Mouse (Mus musculus): ENCODE data around the gene Ascl3. TPM values are rescaled to one million over a fixed set of nuclear protein-coding genes. Genes with fewer than 3 reads are reported as not detected.

The Ascl3 gene
- polyA plus RNA-seq, 1 experiment from 2014 or later: not detected

DNA sequence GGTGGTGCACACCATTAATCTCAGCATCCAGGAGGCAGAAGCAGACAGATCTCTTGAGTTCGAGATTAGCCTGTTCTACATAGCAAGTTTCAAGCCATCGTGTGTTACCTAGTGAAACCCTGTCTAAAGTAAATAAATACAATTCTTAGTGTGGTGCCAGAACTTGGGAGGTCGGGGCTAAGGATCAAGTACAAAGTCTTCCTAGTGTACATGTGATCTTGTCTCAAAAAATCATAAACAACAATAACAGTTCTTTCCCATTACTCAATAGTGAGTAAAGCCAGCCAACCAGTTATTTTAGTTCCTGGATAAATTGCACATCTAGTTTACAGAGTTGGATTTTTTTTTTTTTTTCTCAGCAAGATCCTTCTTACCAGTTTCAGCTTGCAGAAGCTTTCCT, 27.1 kb downstream of the Ascl3 start:
- Histone ChIP-seq H3K36me3 (ENCODE audit: control insufficient read depth, insufficient read depth, low read length) (0 out of 2 replicates have a peak, but pooled peaks cover 2% of the 10 kb centered on the region), H3K9me3 (ENCODE audit: control insufficient read depth, low read length) (no peaks in the 10 kb centered on the region), H3K4me1 (ENCODE audit: control insufficient read depth, insufficient read depth, low read length) (peaks cover 3% of the 10 kb centered on the region; the same call in 1 of the 2 replicates), H3K27me3 (replicated peaks; ENCODE audit: control insufficient read depth, insufficient read depth, low read length) (no peaks in the 10 kb centered on the region), H3K27ac (replicated peaks; ENCODE audit: low read depth, low read length) (peak overlapping the region; percentile 74; the same call in 1 of the 2 replicates), H3K4me3 (ENCODE audit: low read depth, low read length) (peak overlapping the region; percentile 67), H3K9ac (ENCODE audit: low read depth, low read length) (no peak overlapping the region), H3K4me2 (ENCODE audit: low read depth, low read length) (peak overlapping the region; percentile 55)
- DNase-seq (ENCODE audit: low spot score) (no peak), ATAC-seq (ENCODE audit: low read depth) (no peak)
- 64% methylated on average over 3 of the region's 3 CpGs for WGBS

DNA sequence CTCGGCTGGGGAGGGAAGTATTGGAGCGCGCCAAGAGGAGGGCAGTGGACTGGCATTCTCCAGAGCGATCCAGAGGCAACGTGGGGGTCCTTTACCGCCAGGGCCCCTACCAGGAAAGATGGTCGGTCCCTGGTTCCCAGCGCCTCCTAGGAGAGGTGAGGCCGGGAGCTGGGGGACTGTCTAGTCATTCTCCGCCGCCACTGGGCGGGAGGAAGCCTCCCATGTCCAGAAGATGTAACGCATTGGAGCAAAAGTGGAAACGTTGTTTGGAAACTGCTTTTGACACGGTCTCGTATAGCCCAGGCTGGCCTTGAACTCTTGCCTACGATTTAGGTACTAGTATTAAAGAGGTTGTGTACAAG, 27.5 kb downstream of the Ascl3 start:
- Histone ChIP-seq H3K4me1 (ENCODE audit: control insufficient read depth, insufficient read depth, low read length) (peaks cover 2% of the 10 kb centered on the region; the same call in 1 of the 2 replicates), H3K9ac (ENCODE audit: low read depth, low read length) (peak overlapping the region; percentile 76), H3K36me3 (ENCODE audit: control insufficient read depth, insufficient read depth, low read length) (no peaks in the 10 kb centered on the region), H3K4me2 (ENCODE audit: low read depth, low read length) (peak overlapping the region; percentile 55), H3K9me3 (ENCODE audit: control insufficient read depth, low read length) (no peaks in the 10 kb centered on the region), H3K4me3 (ENCODE audit: low read depth, low read length) (peak overlapping the region; percentile 67), H3K27ac (replicated peaks; ENCODE audit: low read depth, low read length) (peak overlapping the region; percentile 74; the same call in 1 of the 2 replicates), H3K27me3 (replicated peaks; ENCODE audit: control insufficient read depth, insufficient read depth, low read length) (no peaks in the 10 kb centered on the region)
- ATAC-seq (ENCODE audit: low read depth) (no peak), DNase-seq (ENCODE audit: low spot score) (no peak)
- WGBS: 1% methylated on average over 13 of the region's 17 CpGs

DNA sequence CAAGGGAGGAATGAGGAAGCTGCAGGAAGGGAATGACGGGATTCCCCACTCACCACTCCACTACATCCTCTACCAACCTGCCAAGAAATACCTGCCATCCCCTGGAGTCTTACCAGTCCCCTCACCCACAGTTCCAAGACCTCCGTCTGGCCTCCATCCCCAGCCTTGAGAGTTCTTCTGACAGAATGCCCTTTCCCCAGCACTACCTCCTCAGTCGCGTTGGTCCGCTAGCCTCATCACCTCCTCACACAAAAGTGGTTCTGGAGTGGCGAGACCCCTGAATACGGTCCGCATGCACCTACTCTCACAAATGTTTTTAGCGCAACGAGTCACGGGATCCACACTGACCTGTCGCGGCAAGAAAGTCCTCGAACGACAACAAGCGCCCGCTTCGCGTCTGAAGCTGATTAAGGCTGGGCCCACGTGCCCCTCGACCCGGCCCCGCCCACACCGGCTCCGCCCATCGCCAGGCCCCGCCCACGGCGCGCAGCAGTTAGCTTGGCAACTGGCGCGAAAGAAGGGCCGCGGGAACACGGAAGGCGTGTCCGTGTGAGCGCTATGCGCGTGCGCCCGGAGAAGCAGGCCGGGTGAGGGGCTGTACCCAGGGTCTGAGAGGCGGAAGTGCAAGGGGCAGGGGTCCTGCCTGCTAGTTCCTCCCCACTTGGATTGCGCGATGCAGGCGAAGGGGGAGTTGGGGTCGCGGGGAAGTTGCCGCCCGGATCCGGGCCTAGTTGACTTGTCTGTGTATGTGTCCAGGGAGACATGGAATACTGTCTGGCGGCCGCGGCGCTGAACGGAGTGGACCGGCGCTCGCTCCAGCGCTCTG, 28.1 kb downstream of the Ascl3 start, which contains the start of the genes St5 and Akip1:
Gene St5, minus strand, starts transcription at position 416 of the 826 bp plus-strand sequence.
Gene Akip1, plus strand, starts transcription at position 501 of the 826 bp plus-strand sequence.
- Histone ChIP-seq H3K4me3 (ENCODE audit: low read depth, low read length) (peak within 1 kb of the TSS; percentile 67), H3K27me3 (replicated peaks; ENCODE audit: control insufficient read depth, insufficient read depth, low read length) (no peaks in the 10 kb centered on the region), H3K36me3 (ENCODE audit: control insufficient read depth, insufficient read depth, low read length) (no peaks in the 10 kb centered on the region), H3K4me1 (ENCODE audit: control insufficient read depth, insufficient read depth, low read length) (no peaks in the 10 kb centered on the region; the same call in 1 of the 2 replicates), H3K9ac (ENCODE audit: low read depth, low read length) (peak within 1 kb of the TSS; percentile 76), H3K4me2 (ENCODE audit: low read depth, low read length) (peak within 1 kb of the TSS; percentile 55), H3K9me3 (ENCODE audit: control insufficient read depth, low read length) (no peaks in the 10 kb centered on the region), H3K27ac (replicated peaks; ENCODE audit: low read depth, low read length) (peak within 1 kb of the TSS; percentile 74; the same call in 1 of the 2 replicates)
- DNase-seq (ENCODE audit: low spot score) (peak; percentile 97), ATAC-seq (ENCODE audit: low read depth) (peak; percentile 97)
- under 1% methylated on average over 51 of the region's 61 CpGs for WGBS

DNA sequence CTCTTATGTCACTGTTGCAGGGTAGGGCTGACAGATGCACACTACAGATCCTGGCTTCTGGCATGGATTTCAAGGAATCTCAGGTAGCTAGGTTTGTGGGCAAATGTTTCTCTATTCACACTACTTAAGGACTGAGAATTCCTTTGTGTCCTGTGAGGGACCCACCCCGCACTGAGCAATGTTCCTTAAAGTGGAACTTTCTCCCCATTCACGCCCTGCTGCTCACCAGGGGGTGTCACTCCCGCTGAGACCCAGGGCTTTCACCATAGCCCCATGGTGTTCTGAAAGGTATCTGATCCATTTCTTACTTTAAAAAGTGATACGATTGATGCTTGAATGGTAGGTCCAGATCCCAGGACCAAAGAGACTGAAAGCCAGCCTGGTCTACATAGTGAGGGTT, 28.8 kb downstream of the Ascl3 start:
- Histone ChIP-seq H3K27ac (replicated peaks; ENCODE audit: low read depth, low read length) (no peak overlapping the region), H3K4me3 (ENCODE audit: low read depth, low read length) (peak overlapping the region; percentile 67), H3K36me3 (ENCODE audit: control insufficient read depth, insufficient read depth, low read length) (no peaks in the 10 kb centered on the region), H3K27me3 (replicated peaks; ENCODE audit: control insufficient read depth, insufficient read depth, low read length) (no peaks in the 10 kb centered on the region), H3K9ac (ENCODE audit: low read depth, low read length) (peak overlapping the region; percentile 76; the same call in 1 of the 2 replicates), H3K4me2 (ENCODE audit: low read depth, low read length) (peak overlapping the region; percentile 55), H3K4me1 (ENCODE audit: control insufficient read depth, insufficient read depth, low read length) (no peaks in the 10 kb centered on the region; the same call in 1 of the 2 replicates), H3K9me3 (ENCODE audit: control insufficient read depth, low read length) (no peaks in the 10 kb centered on the region)
- WGBS: 39% methylated on average over 4 of the region's 4 CpGs
- ATAC-seq (ENCODE audit: low read depth) (no peak), DNase-seq (ENCODE audit: low spot score) (no peak)

DNA sequence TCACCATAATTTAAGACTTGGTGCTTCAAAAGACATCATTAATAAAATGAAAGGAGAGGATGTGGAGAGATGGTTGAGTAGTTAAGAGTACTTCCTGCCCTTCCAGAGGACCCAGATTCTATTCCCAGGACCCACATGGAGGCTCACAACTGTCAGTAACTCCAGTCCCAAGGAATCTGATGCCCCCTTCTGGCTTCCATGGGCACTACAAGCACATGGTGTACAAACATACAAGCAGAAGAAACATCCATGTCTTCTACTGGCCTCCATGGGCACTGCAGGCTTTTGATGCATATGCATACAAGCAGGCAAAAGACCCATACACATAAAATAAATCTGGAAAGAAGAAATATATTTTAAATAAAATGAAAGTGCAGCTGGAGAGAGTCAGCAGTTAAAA, 31.3 kb downstream of the Ascl3 start:
- H3K9ac ChIP-seq (ENCODE audit: low read depth, low read length): no peak overlapping the region
- no peak overlapping the region for H3K4me2 ChIP-seq (ENCODE audit: low read depth, low read length)
- H3K27me3 ChIP-seq (replicated peaks; ENCODE audit: control insufficient read depth, insufficient read depth, low read length): no peaks in the 10 kb centered on the region
- DNase-seq (ENCODE audit: low spot score) (no peak), ATAC-seq (ENCODE audit: low read depth) (no peak)
- no peak overlapping the region for H3K27ac ChIP-seq (replicated peaks; ENCODE audit: low read depth, low read length)
- no peaks in the 10 kb centered on the region for H3K4me1 ChIP-seq (ENCODE audit: control insufficient read depth, insufficient read depth, low read length)
- no peak overlapping the region for H3K4me3 ChIP-seq (ENCODE audit: low read depth, low read length)
- H3K9me3 ChIP-seq (ENCODE audit: control insufficient read depth, low read length): no peaks in the 10 kb centered on the region
- no peaks in the 10 kb centered on the region for H3K36me3 ChIP-seq (ENCODE audit: control insufficient read depth, insufficient read depth, low read length)

DNA sequence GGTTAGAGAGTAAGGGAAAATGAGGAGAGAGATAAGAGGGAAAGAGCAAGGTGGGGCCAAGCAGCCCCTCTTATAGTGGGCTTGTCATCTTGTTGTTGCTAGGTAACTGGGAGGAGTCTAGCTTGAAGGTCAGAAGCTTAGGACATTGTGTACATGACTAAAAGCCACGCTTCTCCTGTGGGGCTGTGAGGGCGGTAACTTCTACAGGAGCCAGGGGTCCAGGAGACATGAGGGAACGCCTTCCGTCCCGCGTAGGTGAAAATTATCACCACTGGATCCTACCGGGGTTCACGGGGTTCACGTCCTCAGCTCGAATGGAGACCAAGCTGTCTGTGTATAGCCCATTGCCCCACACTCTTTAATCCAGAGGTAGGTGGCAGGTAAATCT, 36.2 kb downstream of the Ascl3 start:
- Histone ChIP-seq H3K9ac (ENCODE audit: low read depth, low read length) (no peak overlapping the region), H3K36me3 (ENCODE audit: control insufficient read depth, insufficient read depth, low read length) (no peaks in the 10 kb centered on the region), H3K4me3 (ENCODE audit: low read depth, low read length) (no peak overlapping the region), H3K27ac (replicated peaks; ENCODE audit: low read depth, low read length) (no peak overlapping the region), H3K27me3 (replicated peaks; ENCODE audit: control insufficient read depth, insufficient read depth, low read length) (no peaks in the 10 kb centered on the region), H3K4me2 (ENCODE audit: low read depth, low read length) (no peak overlapping the region), H3K9me3 (ENCODE audit: control insufficient read depth, low read length) (no peaks in the 10 kb centered on the region), H3K4me1 (ENCODE audit: control insufficient read depth, insufficient read depth, low read length) (no peaks in the 10 kb centered on the region)
- ATAC-seq (ENCODE audit: low read depth) (no peak), DNase-seq (ENCODE audit: low spot score) (no peak)
- WGBS: 92% methylated on average over 10 of the region's 10 CpGs

DNA sequence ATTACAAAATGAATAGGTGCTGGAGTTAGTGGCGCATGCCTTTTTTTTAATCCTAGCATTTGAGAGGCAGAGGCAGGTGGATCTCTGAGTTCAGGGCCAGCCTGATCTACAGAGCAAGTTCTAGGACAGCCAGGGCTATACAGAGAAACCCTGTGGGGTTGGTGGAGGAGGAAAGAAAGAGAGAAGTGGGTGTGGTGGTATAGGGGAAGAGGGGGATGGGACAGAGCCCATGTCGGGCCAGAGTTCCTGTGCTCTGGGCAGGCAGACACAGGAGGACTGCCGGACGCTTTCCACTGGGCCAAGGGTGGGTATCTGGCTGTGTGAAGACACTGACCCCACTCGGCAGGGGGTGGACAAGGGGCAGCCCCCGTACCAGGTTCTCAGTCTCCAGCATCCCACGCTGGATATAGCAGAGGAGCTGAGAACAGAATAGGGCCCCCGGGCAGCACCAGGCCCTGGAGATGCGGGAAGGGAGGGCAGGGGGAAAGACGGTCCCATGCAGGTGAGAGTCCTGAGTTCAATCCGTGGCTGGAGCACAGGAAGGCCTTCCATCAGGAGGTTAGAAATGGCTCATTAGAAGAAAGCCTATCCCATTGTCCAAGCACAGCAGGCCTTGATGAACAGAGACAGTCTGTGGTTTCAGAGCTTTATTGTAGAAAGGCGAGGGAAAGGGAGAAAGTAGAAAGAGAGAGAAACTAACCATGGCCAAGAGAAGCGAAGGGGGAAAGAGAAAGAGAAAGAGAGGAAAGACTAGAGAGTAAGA, 36.8 kb downstream of the Ascl3 start:
- Histone ChIP-seq H3K36me3 (ENCODE audit: control insufficient read depth, insufficient read depth, low read length) (no peaks in the 10 kb centered on the region), H3K4me2 (ENCODE audit: low read depth, low read length) (no peak overlapping the region), H3K27me3 (replicated peaks; ENCODE audit: control insufficient read depth, insufficient read depth, low read length) (no peaks in the 10 kb centered on the region), H3K9me3 (ENCODE audit: control insufficient read depth, low read length) (no peaks in the 10 kb centered on the region), H3K4me3 (ENCODE audit: low read depth, low read length) (no peak overlapping the region), H3K4me1 (ENCODE audit: control insufficient read depth, insufficient read depth, low read length) (no peaks in the 10 kb centered on the region), H3K9ac (ENCODE audit: low read depth, low read length) (no peak overlapping the region), H3K27ac (replicated peaks; ENCODE audit: low read depth, low read length) (no peak overlapping the region)
- 86% methylated on average over 13 of the region's 13 CpGs for WGBS
- ATAC-seq (ENCODE audit: low read depth) (no peak), DNase-seq (ENCODE audit: low spot score) (no peak)

DNA sequence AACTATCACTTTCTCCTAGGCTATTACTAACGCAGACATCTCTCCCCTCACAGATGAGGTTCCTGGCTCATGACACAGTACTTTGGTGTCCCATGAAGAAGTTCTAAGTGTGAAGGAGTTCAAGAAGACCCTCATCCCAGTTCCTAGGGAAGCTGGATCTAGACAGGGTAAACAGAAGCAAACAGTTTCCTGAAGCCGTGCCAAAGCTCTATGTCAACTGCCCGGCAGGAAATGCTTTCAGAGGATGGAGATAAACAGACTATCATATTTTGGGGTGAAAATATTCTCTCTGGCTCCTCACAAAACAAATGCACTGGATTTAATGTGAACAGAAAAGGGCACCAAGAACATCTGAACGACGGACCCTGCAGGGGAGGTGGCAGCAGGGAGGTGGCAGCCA, 40.6 kb downstream of the Ascl3 start:
- Histone ChIP-seq H3K4me3 (ENCODE audit: low read depth, low read length) (no peak overlapping the region), H3K27ac (replicated peaks; ENCODE audit: low read depth, low read length) (no peak overlapping the region), H3K4me1 (ENCODE audit: control insufficient read depth, insufficient read depth, low read length) (peaks cover 9% of the 10 kb centered on the region), H3K27me3 (replicated peaks; ENCODE audit: control insufficient read depth, insufficient read depth, low read length) (no peaks in the 10 kb centered on the region), H3K4me2 (ENCODE audit: low read depth, low read length) (no peak overlapping the region), H3K36me3 (ENCODE audit: control insufficient read depth, insufficient read depth, low read length) (no peaks in the 10 kb centered on the region), H3K9ac (ENCODE audit: low read depth, low read length) (no peak overlapping the region), H3K9me3 (ENCODE audit: control insufficient read depth, low read length) (no peaks in the 10 kb centered on the region)
- ATAC-seq (ENCODE audit: low read depth): no peak
- 89% methylated on average over 5 of the region's 5 CpGs for WGBS
- DNase-seq (ENCODE audit: low spot score): no peak

Measured in embryonic facial prominence, embryonic 14.5 days (tissue).